Mouse (Mus musculus) megakaryocyte, embryonic 14.5 days (primary cell): Measurements from ENCODE around the gene Abcg1. TPM values are rescaled to one million over a fixed set of nuclear protein-coding genes. Genes with fewer than 3 reads are reported as not detected.

Source experiments
- H3K27me3 ChIP-seq: replicated peaks from 2 replicates; pipeline ENCODE3; 2012; ENCODE audit warnings: inconsistent platforms
- H3K36me3 ChIP-seq: replicated peaks from 2 replicates; pipeline ENCODE3; 2012; ENCODE audit warnings: low read length, inconsistent platforms, mixed read lengths
- H3K4me1 ChIP-seq: 2 replicates; pipeline ENCODE4 v1.6.1; 2012; ENCODE audit warnings: inconsistent platforms
- H3K4me3 ChIP-seq: replicated peaks from 2 replicates; pipeline ENCODE3; 2012; ENCODE audit warnings: moderate library complexity, mild to moderate bottlenecking, inconsistent platforms
- H3K9me3 ChIP-seq: 2 replicates; pipeline ENCODE4 v1.6.1; 2012; ENCODE audit warnings: inconsistent platforms
- FLI1 ChIP-seq: IDR thresholded peaks from 2 replicates; pipeline ENCODE4 v1.6.1; 2012; ENCODE audit warnings: low read length, inconsistent platforms, mixed read lengths
- GATA1 ChIP-seq: IDR thresholded peaks from 3 replicates; pipeline ENCODE4 v1.6.1; 2012; ENCODE audit warnings: mixed read lengths, low read length, inconsistent platforms, borderline replicate concordance
- polyA plus RNA-seq: library from polyadenylated mRNA; stranded (reverse); fragments of >175 nt; gene quantifications from 2 replicates; pipeline ENCODE4 v1.2.3, GENCODE M21; 2012; ENCODE audit warnings: low replicate concordance; ENCODE audit not compliant: insufficient read depth

Gene Abcg1
- polyA plus RNA-seq: 5.5 and 7.8 TPM in 2 replicates

- Histone ChIP-seq H3K27me3 (peaks cover 13% of the 10 kb centered on the region), H3K4me1 (peaks cover 60% of the 10 kb centered on the region), H3K9me3 (peaks cover 21% of the 10 kb centered on the region), H3K4me3 (peak within 1 kb of the TSS; percentile 99), H3K36me3 (peaks cover 7% of the 10 kb centered on the region)
- TF ChIP-seq FLI1 (no peak), GATA1 (no peak)
These were observed at the start of gene Abcg1 for GRCm38 (mm10) chr17:31057151-31057890. Gene Abcg1 (plus strand): TSS chr17:31057675.

GRCm38 (mm10) chr17:31008416-31008815, 49.1 kb upstream of the Abcg1 start:
- Histone ChIP-seq H3K9me3 (no peaks in the 10 kb centered on the region), H3K36me3 (no peaks in the 10 kb centered on the region), H3K4me3 (no peak overlapping the region)

GRCm38 (mm10) chr17:31011551-31012394, 45.7 kb upstream of the Abcg1 start:
- Histone ChIP-seq H3K9me3 (peaks cover 13% of the 10 kb centered on the region), H3K4me3 (peak overlapping the region; percentile 80)
- TF ChIP-seq GATA1 (no peak), FLI1 (no peak)

More at GRCm38 (mm10) chr17:31008416-31008815, 49.1 kb upstream of the Abcg1 start:
- TF ChIP-seq FLI1 (no peak), GATA1 (no peak)
- Histone ChIP-seq H3K27me3 (peaks cover 48% of the 10 kb centered on the region), H3K4me1 (peaks cover 8% of the 10 kb centered on the region)

GRCm38 (mm10) chr17:31018267-31018666, 39.2 kb upstream of the Abcg1 start:
- TF ChIP-seq GATA1 (no peak), FLI1 (no peak)
- H3K9me3 ChIP-seq: peaks cover 22% of the 10 kb centered on the region
- no peak overlapping the region for H3K4me3 ChIP-seq
- H3K36me3 ChIP-seq: no peaks in the 10 kb centered on the region
- peaks cover 30% of the 10 kb centered on the region for H3K27me3 ChIP-seq
- peaks cover 31% of the 10 kb centered on the region for H3K4me1 ChIP-seq

More at GRCm38 (mm10) chr17:31011551-31012394, 45.7 kb upstream of the Abcg1 start:
- H3K27me3 ChIP-seq: peaks cover 48% of the 10 kb centered on the region
- H3K36me3 ChIP-seq: no peaks in the 10 kb centered on the region
- H3K4me1 ChIP-seq: peaks cover 11% of the 10 kb centered on the region

GRCm38 (mm10) chr17:31019505-31019904, 38.0 kb upstream of the Abcg1 start:
- Histone ChIP-seq H3K27me3 (peaks cover 26% of the 10 kb centered on the region), H3K4me3 (no peak overlapping the region), H3K36me3 (no peaks in the 10 kb centered on the region), H3K4me1 (peaks cover 40% of the 10 kb centered on the region), H3K9me3 (peaks cover 27% of the 10 kb centered on the region)
- TF ChIP-seq GATA1 (no peak), FLI1 (no peak)

- TF ChIP-seq GATA1 (no peak), FLI1 (no peak)
- Histone ChIP-seq H3K4me3 (no peak overlapping the region), H3K36me3 (no peaks in the 10 kb centered on the region), H3K4me1 (peaks cover 39% of the 10 kb centered on the region), H3K9me3 (peaks cover 27% of the 10 kb centered on the region), H3K27me3 (peaks cover 22% of the 10 kb centered on the region)
These were observed 37.4 kb upstream of the Abcg1 start for GRCm38 (mm10) chr17:31020078-31020477.

- H3K4me3 ChIP-seq: no peak overlapping the region
- TF ChIP-seq FLI1 (no peak), GATA1 (no peak)
- peaks cover 19% of the 10 kb centered on the region for H3K9me3 ChIP-seq
These were observed 36.2 kb upstream of the Abcg1 start for GRCm38 (mm10) chr17:31021276-31021675.

GRCm38 (mm10) chr17:31024125-31024781, 33.2 kb upstream of the Abcg1 start:
- no peak for TF ChIP-seq GATA1
- no peak for TF ChIP-seq FLI1
- Histone ChIP-seq H3K36me3 (no peaks in the 10 kb centered on the region), H3K4me3 (no peak overlapping the region), H3K9me3 (peaks cover 10% of the 10 kb centered on the region; the same call in 1 of the 2 replicates), H3K4me1 (peaks cover 35% of the 10 kb centered on the region), H3K27me3 (peaks cover 14% of the 10 kb centered on the region)

More at GRCm38 (mm10) chr17:31021276-31021675, 36.2 kb upstream of the Abcg1 start:
- H3K27me3 ChIP-seq: peaks cover 13% of the 10 kb centered on the region
- peaks cover 39% of the 10 kb centered on the region for H3K4me1 ChIP-seq
- no peaks in the 10 kb centered on the region for H3K36me3 ChIP-seq

- H3K4me1 ChIP-seq: peaks cover 32% of the 10 kb centered on the region
- peaks cover 14% of the 10 kb centered on the region for H3K27me3 ChIP-seq
- no peak for TF ChIP-seq FLI1
- TF ChIP-seq GATA1: no peak
- peaks cover 10% of the 10 kb centered on the region; the same call in 1 of the 2 replicates for H3K9me3 ChIP-seq
- H3K36me3 ChIP-seq: no peaks in the 10 kb centered on the region
- H3K4me3 ChIP-seq: no peak overlapping the region
These were observed 32.7 kb upstream of the Abcg1 start for GRCm38 (mm10) chr17:31024782-31025125.
